Mouse (Mus musculus) cerebellum, adult 2 months (tissue): ENCODE data around the gene Jakmip3.

Source experiments
- CTCF ChIP-seq: fragments of 200-500 bp; IDR thresholded peaks from 2 replicates; pipeline ENCODE4 v1.5.1; 2011; ENCODE audit warnings: low read depth, mild to moderate bottlenecking, control low read depth, low read length, moderate library complexity, borderline replicate concordance; ENCODE audit not compliant: insufficient read depth
- POLR2A ChIP-seq: fragments of 200-500 bp; IDR thresholded peaks from 2 replicates; pipeline ENCODE4 v1.6.1; 2011; ENCODE audit warnings: low read length, control low read depth, borderline replicate concordance; ENCODE audit not compliant: insufficient read depth

- TF ChIP-seq CTCF (no peak), POLR2A (no peak)
These were observed 7.8 kb downstream of the Jakmip3 start for GRCm38 (mm10) chr7:138948309-138948708.
